17 mouse cellular contexts compared by ENCODE assay signal in the genomic region with DNA sequence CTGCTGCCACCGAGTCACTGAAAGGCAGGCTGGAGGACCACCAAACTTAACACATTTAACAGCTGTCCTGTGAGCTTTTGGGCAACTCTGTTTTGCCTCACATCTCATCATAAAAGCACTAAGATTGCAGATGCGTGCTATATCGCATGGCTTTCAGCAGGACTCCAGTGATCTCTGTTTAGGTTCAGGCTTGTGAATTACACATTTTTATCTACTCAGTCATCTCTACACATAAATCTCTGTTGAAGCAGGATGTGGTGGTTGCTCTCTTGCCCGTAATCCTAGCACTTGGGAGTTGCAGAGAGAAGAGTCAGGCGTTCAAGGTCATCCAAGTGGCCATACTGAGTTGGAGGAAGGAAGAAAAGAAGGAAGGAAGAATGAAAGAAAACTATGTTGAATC. TPM values are rescaled to one million over a fixed set of nuclear protein-coding genes. Genes with fewer than 3 reads are reported as not detected.
DNase-seq lines count a peak whose midpoint lies in the region; ATAC-seq lines count a peak whose summit lies in the region.
"Had no signal": no experiment of that assay in that cellular context is flagged by ENCODE, and none has a peak within 500 bp of the region (broad histone marks: within the 10 kb centered on the region; RNA-seq: fewer than 3 reads in every experiment).

No protein-coding gene starts in this region.

- peak overlapping the region; percentile 59 for H3K27ac ChIP-seq in heart, embryonic 10.5 days
- no peak overlapping the region for H3K27ac ChIP-seq in hindbrain, embryonic 14.5 days
- H3K27ac ChIP-seq: embryonic facial prominence, embryonic 10.5 days; intestine, embryonic 15.5 days; liver, embryonic 14.5 days; midbrain, embryonic 15.5 days had no signal

- H3K4me2 ChIP-seq in hindbrain, embryonic 14.5 days (replicated peaks) = no peak overlapping the region
- H3K4me2 ChIP-seq: intestine, embryonic 15.5 days; midbrain, embryonic 15.5 days had no signal

- no peak overlapping the region for H3K9ac ChIP-seq in hindbrain, embryonic 14.5 days
- H3K9ac ChIP-seq: intestine, embryonic 15.5 days; liver, embryonic 14.5 days; midbrain, embryonic 15.5 days had no signal

- peaks cover 4% of the 10 kb centered on the region; the same call in 1 of the 2 replicates for H3K36me3 ChIP-seq in heart, embryonic 10.5 days
- H3K36me3 ChIP-seq in hindbrain, embryonic 14.5 days (replicated peaks; ENCODE audit: control insufficient read depth, insufficient read depth) = no peaks in the 10 kb centered on the region
- H3K36me3 ChIP-seq: embryonic facial prominence, embryonic 10.5 days; intestine, embryonic 15.5 days; midbrain, embryonic 15.5 days had no signal

- peaks cover 21% of the 10 kb centered on the region; the same call in 1 of the 2 replicates for H3K4me1 ChIP-seq in heart, embryonic 10.5 days
- H3K4me1 ChIP-seq in hindbrain, embryonic 14.5 days (replicated peaks; ENCODE audit: control insufficient read depth, insufficient read depth, low read length) = no peaks in the 10 kb centered on the region
- H3K4me1 ChIP-seq: intestine, embryonic 15.5 days had no signal

- no peaks in the 10 kb centered on the region for H3K9me3 ChIP-seq in heart, embryonic 10.5 days
- no peaks in the 10 kb centered on the region for H3K9me3 ChIP-seq in hindbrain, embryonic 14.5 days (ENCODE audit: control insufficient read depth, low read length)
- H3K9me3 ChIP-seq: embryonic facial prominence, embryonic 10.5 days; intestine, embryonic 15.5 days; midbrain, embryonic 15.5 days had no signal

- no peak for DNase-seq in heart, embryonic 10.5 days (ENCODE audit: low spot score)
- no peak for DNase-seq in heart, postnatal 4 days
- peak; percentile 24 for DNase-seq in thymus, postnatal 14 days
- DNase-seq in thymus, postnatal 10 days (ENCODE audit: low spot score in 2 of 2) = no peak
- no peak for DNase-seq in embryo, embryonic 10.5 days (ENCODE audit: low spot score)
- DNase-seq in hindbrain, embryonic 14.5 days (ENCODE audit: low spot score) = no peak
- DNase-seq: B cell, adult 2 months; cerebellum, postnatal 14 days; gastrocnemius, postnatal 10 days; heart, postnatal 14 days; kidney, postnatal 14 days had no signal

- 91% methylated on average over 5 of the region's 5 CpGs for WGBS in heart, embryonic 10.5 days
- 91% methylated on average over 5 of the region's 5 CpGs for WGBS in hindbrain, embryonic 14.5 days

- ATAC-seq in inflammation-experienced regulatory T-cells, adult 6 months = peak; percentile 70
- no peak for ATAC-seq in hindbrain, embryonic 14.5 days (ENCODE audit: low FRiP score)
- ATAC-seq in cerebellum, adult (ENCODE audit: insufficient number of reproducible peaks, low FRiP score, low TSS enrichment) = no peak
- ATAC-seq: intestine, embryonic 15.5 days; midbrain, embryonic 15.5 days had no signal

- H3K4me3 ChIP-seq in heart, embryonic 10.5 days = no peak overlapping the region
- H3K4me3 ChIP-seq in hindbrain, embryonic 14.5 days (replicated peaks; ENCODE audit: low read length) = no peak overlapping the region
- H3K4me3 ChIP-seq: embryonic facial prominence, embryonic 10.5 days; intestine, embryonic 15.5 days; midbrain, embryonic 15.5 days had no signal

- H3K27me3 ChIP-seq in heart, embryonic 10.5 days (ENCODE audit: insufficient read depth, poor library complexity, severe bottlenecking) = no peaks in the 10 kb centered on the region
- no peaks in the 10 kb centered on the region for H3K27me3 ChIP-seq in hindbrain, embryonic 14.5 days (ENCODE audit: control insufficient read depth, insufficient read depth, low read length)
- H3K27me3 ChIP-seq: intestine, embryonic 15.5 days; midbrain, embryonic 15.5 days had no signal

RNA-seq across cellular contexts. Expression of gene Atf7ip, which starts 14.3 kb away (rescaled TPM):
- polyA plus RNA-seq in heart, embryonic 10.5 days (2016; fragmentation: Nextera tagmentation; extraction: Ambion mirVana) = 37.7 and 42.4 TPM in 2 replicates
- total RNA-seq in heart, postnatal 4 days (2021) = 100 to 1,000 TPM; 107 to 108 TPM
- 10 to 100 TPM; 79.8 to 94.2 (median 91.2) TPM for polyA plus RNA-seq in inflammation-experienced regulatory T-cells, adult 6 months (2017; shearing (Covaris generic))
- polyA plus RNA-seq in hindbrain, embryonic 14.5 days (2014; fragmentation: Nextera tagmentation; extraction: Ambion mirVana) = 42.8 and 49.7 TPM in 2 replicates
